ENCODE assay signal across 18 mouse cellular contexts in the genomic region with DNA sequence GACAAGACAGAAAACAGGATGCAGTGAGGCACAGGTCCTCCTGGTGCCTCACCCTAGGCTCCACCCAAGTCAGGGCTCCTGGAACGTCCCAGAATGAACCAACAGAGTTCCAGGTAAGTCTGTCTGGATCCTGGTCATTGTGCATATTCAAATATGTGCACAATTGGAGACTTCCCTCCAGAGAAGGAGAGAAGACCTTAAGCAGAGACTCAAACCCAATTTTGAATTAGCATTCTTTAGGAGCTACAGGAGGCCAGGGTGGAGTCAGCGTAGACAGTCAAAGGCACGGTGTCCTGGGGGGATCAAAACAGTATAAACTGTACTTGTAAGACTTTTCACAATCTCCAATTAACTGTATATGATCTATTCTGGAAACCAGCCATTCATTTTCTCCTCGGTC.
"Had no signal": no experiment of that assay in that cellular context is flagged by ENCODE, and none has a peak within 500 bp of the region (broad histone marks: within the 10 kb centered on the region; RNA-seq: fewer than 3 reads in every experiment).

No protein-coding gene starts in this region.

- H3K9ac ChIP-seq: liver, postnatal 0 days; lung, embryonic 15.5 days; midbrain, embryonic 12.5 days; neural tube, embryonic 13.5 days; neural tube, embryonic 15.5 days had no signal

- H3K4me1 ChIP-seq: lung, embryonic 15.5 days; midbrain, embryonic 10.5 days; midbrain, embryonic 12.5 days had no signal

- H3K36me3 ChIP-seq: lung, embryonic 15.5 days; midbrain, embryonic 10.5 days; midbrain, embryonic 12.5 days; neural tube, embryonic 13.5 days; neural tube, embryonic 15.5 days had no signal

- DNase-seq: liver, postnatal 0 days; lung, adult 2 months; lung, postnatal 4 days; midbrain, embryonic 14.5 days; retina, postnatal 1 day; right cerebral cortex, adult 18-20 months; right cerebral cortex, postnatal 25 days; right cerebral cortex, postnatal 4 days; spleen, adult 18-20 months; thymus, adult 18-20 months; thymus, postnatal 14 days; thymus, postnatal 36 days had no signal

- H3K9me3 ChIP-seq: lung, embryonic 15.5 days; midbrain, embryonic 10.5 days; midbrain, embryonic 12.5 days; neural tube, embryonic 13.5 days; neural tube, embryonic 15.5 days had no signal

- H3K27ac ChIP-seq: lung, embryonic 15.5 days; midbrain, embryonic 10.5 days; midbrain, embryonic 12.5 days; neural tube, embryonic 13.5 days; neural tube, embryonic 15.5 days had no signal

- H3K4me3 ChIP-seq: lung, embryonic 15.5 days; midbrain, embryonic 10.5 days; midbrain, embryonic 12.5 days; myocyte; neural tube, embryonic 13.5 days; neural tube, embryonic 15.5 days had no signal

- H3K27me3 ChIP-seq: lung, embryonic 15.5 days; midbrain, embryonic 12.5 days; neural tube, embryonic 15.5 days had no signal
